Mouse (Mus musculus): Measurements from ENCODE around the gene Tubgcp2.
A peak's percentile ranks its signal among the peaks of the same experiment; 100 is the strongest.

GRCm38 (mm10) chr7:140062307-140062706, 25.8 kb upstream of the Tubgcp2 start:
- no peak for TF ChIP-seq EP300 (IDR thresholded peaks at IDR 0.05; ENCODE audit: low read length)
- TF ChIP-seq ELF1 (IDR thresholded peaks at IDR 0.05; ENCODE audit: low read depth, low read length), result no peak
- TF ChIP-seq ZNF384 (IDR thresholded peaks at IDR 0.05; ENCODE audit: low read depth, low read length), result no peak
- no peak for TF ChIP-seq POLR2A (IDR thresholded peaks at IDR 0.05; ENCODE audit: low read depth, low read length)
- no peak for TF ChIP-seq JUND (conservative IDR thresholded peaks at IDR 0.05; ENCODE audit: low read depth, low read length)
- peak in 1 of 2 experiments; percentile 50; a peak in 2 of 4 replicates for TF ChIP-seq CTCF (conservative IDR thresholded peaks at IDR 0.05 in 1 of 2, IDR thresholded peaks at IDR 0.05 in 1 of 2; ENCODE audit: low read depth in 2 of 2, low read length in 2 of 2)

Data from CH12.LX (cell line).